In genomic region chrX:19311377-19311776, GRCm38 (mm10) we compare ENCODE assay signal across 25 mouse cellular contexts.
DNase-seq lines count a peak whose midpoint lies in the region; ATAC-seq and TF ChIP-seq lines count a peak whose summit lies in the region.
"Had no signal": no experiment of that assay in that cellular context is flagged by ENCODE, and none has a peak within 500 bp of the region (broad histone marks: within the 10 kb centered on the region; RNA-seq: fewer than 3 reads in every experiment).

No protein-coding gene starts in this region.

- no peak overlapping the region for H3K4me2 ChIP-seq in lung, embryonic 14.5 days
- no peak overlapping the region for H3K4me2 ChIP-seq in lung, postnatal 0 days (replicated peaks; ENCODE audit: low read depth, low read length)
- H3K4me2 ChIP-seq: forebrain, embryonic 13.5 days; heart, embryonic 11.5 days; hindbrain, embryonic 13.5 days; intestine, embryonic 15.5 days had no signal

- no peak overlapping the region for H3K9ac ChIP-seq in lung, embryonic 14.5 days
- H3K9ac ChIP-seq in lung, postnatal 0 days (replicated peaks; ENCODE audit: low read depth) = no peak overlapping the region
- H3K9ac ChIP-seq: forebrain, embryonic 13.5 days; hindbrain, embryonic 13.5 days; intestine, embryonic 15.5 days had no signal

- no peak overlapping the region for H3K27ac ChIP-seq in lung, embryonic 14.5 days (ENCODE audit: low read depth)
- H3K27ac ChIP-seq in lung, postnatal 0 days (ENCODE audit: low read length) = no peak overlapping the region
- H3K27ac ChIP-seq: forebrain, embryonic 10.5 days; forebrain, embryonic 13.5 days; hindbrain, embryonic 10.5 days; hindbrain, embryonic 13.5 days; intestine, embryonic 15.5 days had no signal

- H3K36me3 ChIP-seq in lung, embryonic 14.5 days (ENCODE audit: insufficient read depth) = no peaks in the 10 kb centered on the region
- no peaks in the 10 kb centered on the region for H3K36me3 ChIP-seq in lung, postnatal 0 days (ENCODE audit: insufficient read depth, low read length)
- H3K36me3 ChIP-seq: forebrain, embryonic 10.5 days; G1E; hindbrain, embryonic 10.5 days; hindbrain, embryonic 13.5 days; intestine, embryonic 15.5 days had no signal

- TF ChIP-seq CTCF in lung, embryonic 14.5 days (IDR thresholded peaks at IDR 0.05; ENCODE audit: low read depth) = no peak
- no peak for TF ChIP-seq CTCF in lung, postnatal 0 days (IDR thresholded peaks at IDR 0.05)

- no peak overlapping the region for H3K4me3 ChIP-seq in lung, embryonic 14.5 days (ENCODE audit: low read depth, low read length)
- H3K4me3 ChIP-seq in lung, postnatal 0 days (ENCODE audit: low read depth, low read length) = no peak overlapping the region
- H3K4me3 ChIP-seq: forebrain, embryonic 10.5 days; forebrain, embryonic 13.5 days; hindbrain, embryonic 10.5 days; hindbrain, embryonic 13.5 days; intestine, embryonic 15.5 days had no signal

- no peaks in the 10 kb centered on the region for H3K4me1 ChIP-seq in lung, embryonic 14.5 days (ENCODE audit: insufficient read depth)
- no peaks in the 10 kb centered on the region for H3K4me1 ChIP-seq in lung, postnatal 0 days (ENCODE audit: insufficient read depth, low read depth, low read length)
- H3K4me1 ChIP-seq: forebrain, embryonic 13.5 days; hindbrain, embryonic 13.5 days; intestine, embryonic 15.5 days had no signal

- intact Hi-C loops in gastrocnemius, postnatal 36 days (cut with DNase I) = no loop called here

- no peaks in the 10 kb centered on the region for H3K27me3 ChIP-seq in lung, embryonic 14.5 days (ENCODE audit: insufficient read depth, low read length)
- H3K27me3 ChIP-seq in lung, postnatal 0 days (replicated peaks; ENCODE audit: insufficient read depth, low read length) = no peaks in the 10 kb centered on the region
- H3K27me3 ChIP-seq: CH12.LX; forebrain, embryonic 13.5 days; hindbrain, embryonic 13.5 days; intestine, embryonic 15.5 days had no signal

- no peak for ATAC-seq in lung, embryonic 14.5 days (ENCODE audit: insufficient read depth)
- no peak for ATAC-seq in lung, postnatal 0 days
- ATAC-seq: forebrain, embryonic 13.5 days; forebrain, embryonic 16.5 days; hindbrain, embryonic 16.5 days; intestine, embryonic 15.5 days; Patski had no signal

- H3K9me3 ChIP-seq in lung, embryonic 14.5 days (ENCODE audit: low read depth, low read length) = no peaks in the 10 kb centered on the region
- H3K9me3 ChIP-seq in lung, postnatal 0 days (ENCODE audit: low read length) = no peaks in the 10 kb centered on the region
- H3K9me3 ChIP-seq: forebrain, embryonic 10.5 days; forebrain, embryonic 13.5 days; G1E; hindbrain, embryonic 10.5 days; hindbrain, embryonic 13.5 days; intestine, embryonic 15.5 days had no signal

- peak; percentile 3 for DNase-seq in lung, embryonic 14.5 days
- DNase-seq in lung, postnatal 0 days (ENCODE audit: low spot score) = no peak
- peak; percentile 62 to 73 for DNase-seq in cerebellum, adult 18-20 months
- peak; percentile 84 for DNase-seq in cerebellum, adult 9-10 months
- peak; percentile 34 to 47 for DNase-seq in cerebellum, postnatal 36 days
- DNase-seq in neural tube, embryonic 10.5 days (ENCODE audit: extremely low spot score, low spot score) = no peak
- no peak for DNase-seq in gastrocnemius, postnatal 36 days
- no peak for DNase-seq in kidney, adult 8-10 months
- DNase-seq: adrenal gland, postnatal 10 days; adrenal gland, postnatal 36 days; B cell, adult 2 months; gastrocnemius, postnatal 10 days; heart, adult 11 months; kidney, adult 11 months had no signal

- TF ChIP-seq EP300 in lung, postnatal 0 days (IDR thresholded peaks at IDR 0.05) = no peak

- 10% methylated on average over 1 of the region's 1 CpGs for WGBS in lung, embryonic 14.5 days
- 26% methylated on average over 1 of the region's 1 CpGs for WGBS in lung, postnatal 0 days

Comparison
In these comparisons a context has a peak if more than half of its experiments do, and no peak if none do; other contexts are left out.
1. DNase-seq: peak in lung, embryonic 14.5 days (single experiment), cerebellum, adult 18-20 months (2 of 2), cerebellum, adult 9-10 months (single experiment) and cerebellum, postnatal 36 days (2 of 2); none in lung, postnatal 0 days (single experiment), neural tube, embryonic 10.5 days (single experiment), gastrocnemius, postnatal 36 days (0 of 2) and kidney, adult 8-10 months (0 of 2).